Mouse (Mus musculus): Measurements from ENCODE around the gene Clmp. TPM values are rescaled to one million over a fixed set of nuclear protein-coding genes. Genes with fewer than 3 reads are reported as not detected.
A peak's percentile ranks its signal among the peaks of the same experiment; 100 is the strongest.
"Not testable (repeated sequence)": the region's sequence is repeated elsewhere in the genome, so short reads cannot be mapped to it uniquely, and the experiment has no call there.

Clmp gene
- polyA plus RNA-seq, 1 experiment from 2014 or later = 32.4 TPM

- H3K4me2 ChIP-seq = peak overlapping the region; percentile 26
- ATAC-seq = peak; percentile 77; the same call in 1 of the 2 replicates
- 0 out of 2 replicates have a peak, but pooled peaks cover 7% of the 10 kb centered on the region for H3K36me3 ChIP-seq (ENCODE audit: poor library complexity, severe bottlenecking)
- H3K4me3 ChIP-seq = no peak overlapping the region
- peak overlapping the region; percentile 38; the same call in 1 of the 2 replicates for H3K9ac ChIP-seq
- peaks cover 4% of the 10 kb centered on the region for H3K27me3 ChIP-seq
- no peaks in the 10 kb centered on the region for H3K9me3 ChIP-seq (replicated peaks)
- H3K27ac ChIP-seq = peak overlapping the region; percentile 78
- WGBS = 4% methylated on average over 9 of the region's 9 CpGs
- peaks cover 19% of the 10 kb centered on the region for H3K4me1 ChIP-seq
Measured at GRCm38 (mm10) chr9:40784374-40784967, 98.7 kb downstream of the Clmp start.

- peak overlapping the region; percentile 57; the same call in 1 of the 2 replicates for H3K27ac ChIP-seq
- no peak for ATAC-seq
Measured at GRCm38 (mm10) chr9:40785452-40785851, 99.7 kb downstream of the Clmp start.

GRCm38 (mm10) chr9:40786820-40787219 is 101.1 kb downstream of the Clmp start:
- H3K27ac ChIP-seq; H3K9ac ChIP-seq; H3K27me3 ChIP-seq; ATAC-seq; H3K4me2 ChIP-seq; H3K4me3 ChIP-seq; H3K9me3 ChIP-seq (replicated peaks); H3K36me3 ChIP-seq (ENCODE audit: poor library complexity, severe bottlenecking): not testable (repeated sequence)
- H3K4me1 ChIP-seq = peaks cover 19% of the 10 kb centered on the region
- 98% methylated on average over 6 of the region's 6 CpGs for WGBS

More at GRCm38 (mm10) chr9:40785452-40785851, 99.7 kb downstream of the Clmp start:
- Histone ChIP-seq H3K4me3 (no peak overlapping the region), H3K4me1 (peaks cover 19% of the 10 kb centered on the region), H3K4me2 (no peak overlapping the region), H3K9ac (no peak overlapping the region), H3K27me3 (peaks cover 4% of the 10 kb centered on the region), H3K36me3 (ENCODE audit: poor library complexity, severe bottlenecking) (0 out of 2 replicates have a peak, but pooled peaks cover 7% of the 10 kb centered on the region), H3K9me3 (replicated peaks) (no peaks in the 10 kb centered on the region)
- WGBS = 48% methylated on average over 6 of the region's 6 CpGs

- H3K27me3 ChIP-seq = no peaks in the 10 kb centered on the region
- WGBS = 75% methylated on average over 6 of the region's 6 CpGs
- no peaks in the 10 kb centered on the region for H3K9me3 ChIP-seq (replicated peaks)
- no peak overlapping the region for H3K4me3 ChIP-seq
- H3K4me2 ChIP-seq = no peak overlapping the region
- no peak for ATAC-seq
- H3K4me1 ChIP-seq = no peaks in the 10 kb centered on the region
- no peaks in the 10 kb centered on the region for H3K36me3 ChIP-seq (ENCODE audit: poor library complexity, severe bottlenecking)
- no peak overlapping the region for H3K9ac ChIP-seq
- H3K27ac ChIP-seq = no peak overlapping the region
Measured at GRCm38 (mm10) chr9:40791864-40792633, 106.3 kb downstream of the Clmp start.

GRCm38 (mm10) chr9:40793581-40793980 is 107.8 kb downstream of the Clmp start:
- WGBS = 97% methylated on average over 5 of the region's 5 CpGs
- Histone ChIP-seq H3K9ac (no peak overlapping the region), H3K27ac (no peak overlapping the region), H3K9me3 (replicated peaks) (no peaks in the 10 kb centered on the region), H3K4me2 (no peak overlapping the region), H3K4me3 (no peak overlapping the region), H3K36me3 (ENCODE audit: poor library complexity, severe bottlenecking) (no peaks in the 10 kb centered on the region), H3K4me1 (no peaks in the 10 kb centered on the region), H3K27me3 (no peaks in the 10 kb centered on the region)
- ATAC-seq = no peak

GRCm38 (mm10) chr9:40794251-40794650 is 108.5 kb downstream of the Clmp start:
- H3K27ac ChIP-seq = no peak overlapping the region
- WGBS = 25% methylated on average over 5 of the region's 5 CpGs
- ATAC-seq = no peak
- no peaks in the 10 kb centered on the region for H3K9me3 ChIP-seq (replicated peaks)
- no peak overlapping the region for H3K9ac ChIP-seq
- no peak overlapping the region for H3K4me3 ChIP-seq
- peaks cover 4% of the 10 kb centered on the region; the same call in 1 of the 2 replicates for H3K4me1 ChIP-seq
- no peaks in the 10 kb centered on the region for H3K36me3 ChIP-seq (ENCODE audit: poor library complexity, severe bottlenecking)
- H3K4me2 ChIP-seq = no peak overlapping the region
- no peaks in the 10 kb centered on the region for H3K27me3 ChIP-seq

- 79% methylated on average over 5 of the region's 5 CpGs for WGBS
- ATAC-seq = no peak
- Histone ChIP-seq H3K27ac (no peak overlapping the region), H3K36me3 (ENCODE audit: poor library complexity, severe bottlenecking) (no peaks in the 10 kb centered on the region), H3K4me1 (peaks cover 11% of the 10 kb centered on the region; the same call in 1 of the 2 replicates), H3K27me3 (no peaks in the 10 kb centered on the region), H3K9ac (no peak overlapping the region), H3K4me2 (no peak overlapping the region), H3K9me3 (replicated peaks) (no peaks in the 10 kb centered on the region), H3K4me3 (no peak overlapping the region)
Measured at GRCm38 (mm10) chr9:40794926-40795325, 109.2 kb downstream of the Clmp start.

GRCm38 (mm10) chr9:40795562-40795961 is 109.8 kb downstream of the Clmp start:
- no peaks in the 10 kb centered on the region for H3K36me3 ChIP-seq (ENCODE audit: poor library complexity, severe bottlenecking)
- H3K27ac ChIP-seq = no peak overlapping the region
- H3K4me2 ChIP-seq = no peak overlapping the region
- H3K4me3 ChIP-seq = no peak overlapping the region
- no peak overlapping the region for H3K9ac ChIP-seq
- no peak for ATAC-seq
- no peaks in the 10 kb centered on the region for H3K27me3 ChIP-seq
- 84% methylated on average over 2 of the region's 2 CpGs for WGBS
- peaks cover 12% of the 10 kb centered on the region; the same call in 1 of the 2 replicates for H3K4me1 ChIP-seq
- no peaks in the 10 kb centered on the region for H3K9me3 ChIP-seq (replicated peaks)

GRCm38 (mm10) chr9:40796054-40796453 is 110.3 kb downstream of the Clmp start:
- Histone ChIP-seq H3K36me3 (ENCODE audit: poor library complexity, severe bottlenecking) (no peaks in the 10 kb centered on the region), H3K9me3 (replicated peaks) (no peaks in the 10 kb centered on the region), H3K4me1 (peaks cover 12% of the 10 kb centered on the region; the same call in 1 of the 2 replicates), H3K27me3 (no peaks in the 10 kb centered on the region), H3K4me2 (no peak overlapping the region), H3K9ac (no peak overlapping the region), H3K4me3 (no peak overlapping the region), H3K27ac (no peak overlapping the region)
- no peak for ATAC-seq
- 74% methylated on average over 4 of the region's 4 CpGs for WGBS

GRCm38 (mm10) chr9:40798247-40798960 is 112.6 kb downstream of the Clmp start:
- Histone ChIP-seq H3K36me3 (ENCODE audit: poor library complexity, severe bottlenecking) (peaks cover 7% of the 10 kb centered on the region), H3K27ac (peak overlapping the region; percentile 98; the same call in 1 of the 2 replicates), H3K4me3 (no peak overlapping the region), H3K9me3 (replicated peaks) (no peaks in the 10 kb centered on the region), H3K4me1 (peaks cover 13% of the 10 kb centered on the region), H3K4me2 (no peak overlapping the region), H3K9ac (no peak overlapping the region), H3K27me3 (no peaks in the 10 kb centered on the region)
- no peak for ATAC-seq
- WGBS = 76% methylated on average over 9 of the region's 9 CpGs

- no peak overlapping the region; the same call in 1 of the 2 replicates for H3K4me3 ChIP-seq
- H3K9me3 ChIP-seq (replicated peaks) = no peaks in the 10 kb centered on the region
- no peak overlapping the region; the same call in 1 of the 2 replicates for H3K9ac ChIP-seq
- peak overlapping the region; percentile 69; the same call in 1 of the 2 replicates for H3K4me2 ChIP-seq
- WGBS = 51% methylated on average over 3 of the region's 3 CpGs
- no peaks in the 10 kb centered on the region for H3K27me3 ChIP-seq
- no peak for ATAC-seq
- peaks cover 20% of the 10 kb centered on the region for H3K4me1 ChIP-seq
- H3K27ac ChIP-seq = peak overlapping the region; percentile 98; the same call in 1 of the 2 replicates
- H3K36me3 ChIP-seq (ENCODE audit: poor library complexity, severe bottlenecking) = peaks cover 14% of the 10 kb centered on the region
Measured at GRCm38 (mm10) chr9:40799112-40799511, 113.3 kb downstream of the Clmp start.

Measured in forebrain, embryonic 13.5 days (tissue).